Mouse (Mus musculus): ENCODE measurements around the gene Ndufs8.

The Ndufs8 gene

GRCm38 (mm10) chr19:3930262-3931057, 17.9 kb upstream of the Ndufs8 start:
- DNase-seq, result no peak

GRCm38 (mm10) chr19:3929211-3929941, 16.8 kb upstream of the Ndufs8 start, which contains the start of gene Aldh3b1:
TSS of gene Aldh3b1 (minus strand) at chr19:3929808.
- DNase-seq, result peak; percentile 88

- DNase-seq, result no peak
Observed at GRCm38 (mm10) chr19:3928779-3929178, 16.2 kb upstream of the Ndufs8 start.

- no peak for DNase-seq
Observed at GRCm38 (mm10) chr19:3927989-3928388, 15.4 kb upstream of the Ndufs8 start.

GRCm38 (mm10) chr19:3926685-3927084, 14.1 kb upstream of the Ndufs8 start:
- DNase-seq, result no peak

- peak; percentile 45 for DNase-seq
Observed at GRCm38 (mm10) chr19:3926279-3926678, 13.7 kb upstream of the Ndufs8 start.

GRCm38 (mm10) chr19:3925859-3926258, 13.3 kb upstream of the Ndufs8 start:
- no peak for DNase-seq

GRCm38 (mm10) chr19:3924868-3925267, 12.3 kb upstream of the Ndufs8 start:
- DNase-seq, result no peak

GRCm38 (mm10) chr19:3924190-3924589, 11.6 kb upstream of the Ndufs8 start:
- DNase-seq, result no peak

GRCm38 (mm10) chr19:3923586-3923985, 11.0 kb upstream of the Ndufs8 start:
- no peak for DNase-seq

- DNase-seq, result no peak
Observed at GRCm38 (mm10) chr19:3922661-3923371, 10.2 kb upstream of the Ndufs8 start.

GRCm38 (mm10) chr19:3919928-3920327, 7.4 kb upstream of the Ndufs8 start:
- DNase-seq, result no peak

GRCm38 (mm10) chr19:3916727-3917126, 4.2 kb upstream of the Ndufs8 start:
- DNase-seq, result no peak

GRCm38 (mm10) chr19:3914535-3914934, 2.0 kb upstream of the Ndufs8 start:
- no peak for DNase-seq

GRCm38 (mm10) chr19:3913692-3914091, 1.1 kb upstream of the Ndufs8 start:
- DNase-seq, result no peak

- DNase-seq, result no peak
Observed at GRCm38 (mm10) chr19:3910206-3910605, 2.4 kb downstream of the Ndufs8 start.

GRCm38 (mm10) chr19:3907876-3908660, 4.5 kb downstream of the Ndufs8 start:
- DNase-seq, result no peak

- DNase-seq, result no peak
Observed at GRCm38 (mm10) chr19:3906795-3907786, 5.5 kb downstream of the Ndufs8 start, which contains the start of gene Tcirg1. TSS of gene Tcirg1 (minus strand) at chr19:3907133.

- no peak for DNase-seq
Observed at GRCm38 (mm10) chr19:3906326-3906725, 6.2 kb downstream of the Ndufs8 start.

- no peak for DNase-seq
Observed at GRCm38 (mm10) chr19:3905261-3905969, 7.2 kb downstream of the Ndufs8 start.

- DNase-seq, result no peak
Observed at GRCm38 (mm10) chr19:3904363-3904675, 8.3 kb downstream of the Ndufs8 start.

Measured in cerebellum, adult 8-10 months (tissue).